Mouse (Mus musculus) forebrain, embryonic 16.5 days (tissue): Measurements from ENCODE around the gene Dstyk. TPM values are rescaled to one million over a fixed set of nuclear protein-coding genes. Genes with fewer than 3 reads are reported as not detected.

Experiments used
- ATAC-seq: fragments of 200-750 bp; cut with Nextera tagmentation; 2 replicates; pipeline ENCODE4 v1.8.0; 2017; ENCODE audit warnings: mild to moderate bottlenecking, moderate library complexity
- H3K27ac ChIP-seq: fragments of 300-500 bp; sonication (generic); 2 replicates; pipeline ENCODE4 v1.5.1; 2014; ENCODE audit warnings: low read length, control low read depth
- H3K27me3 ChIP-seq: fragments of 300-500 bp; sonication (generic); replicated peaks from 2 replicates; pipeline ENCODE4 v1.6.1; 2014; ENCODE audit warnings: low read length; ENCODE audit not compliant: control insufficient read depth, insufficient read depth
- H3K36me3 ChIP-seq: fragments of 300-500 bp; sonication (generic); 2 replicates; pipeline ENCODE4 v1.6.1; 2014; ENCODE audit not compliant: control insufficient read depth, insufficient read depth
- H3K4me1 ChIP-seq: fragments of 300-500 bp; sonication (generic); replicated peaks from 2 replicates; pipeline ENCODE4 v1.6.1; 2014; ENCODE audit warnings: low read length; ENCODE audit not compliant: control insufficient read depth, insufficient read depth
- H3K4me2 ChIP-seq: fragments of 300-500 bp; sonication (generic); 2 replicates; pipeline ENCODE4 v1.6.1; 2014; ENCODE audit warnings: mild to moderate bottlenecking, low read length, control low read depth
- H3K4me3 ChIP-seq: fragments of 300-500 bp; sonication (generic); replicated peaks from 2 replicates; pipeline ENCODE4 v1.5.1; 2014; ENCODE audit warnings: mild to moderate bottlenecking, low read length, control low read depth
- H3K9ac ChIP-seq: fragments of 300-500 bp; sonication (generic); replicated peaks from 2 replicates; pipeline ENCODE4 v1.6.1; 2014; ENCODE audit warnings: low read depth, low read length, control low read depth
- H3K9me3 ChIP-seq: fragments of 300-500 bp; sonication (generic); 2 replicates; pipeline ENCODE4 v1.6.1; 2016; ENCODE audit warnings: low read length; ENCODE audit not compliant: control insufficient read depth
- WGBS: fragments of 180-500 bp; shearing (Covaris S2); extraction: QIAGEN DNeasy Blood & Tissue Kit; methylation state at CpG from one replicate; pipeline ENCODE4 v1.1.7; 2014; 5-methylcytosine and 5-hydroxymethylcytosine counted together
- polyA plus RNA-seq: library from polyadenylated mRNA; unstranded; fragments of >200 nt; fragmentation: Nextera tagmentation; extraction: Ambion mirVana; gene quantifications from 2 replicates; pipeline ENCODE4 v1.2.1, GENCODE M21; 2015

The Dstyk gene
- polyA plus RNA-seq, 1 experiment from 2014 or later, result 13.1 TPM

GRCm38 (mm10) chr1:132476928-132477691 lies 59.8 kb downstream of the Dstyk start, which contains the start of gene Rbbp5:
Gene Rbbp5, plus strand, starts transcription at chr1:132477365.
- Histone ChIP-seq H3K4me2 (peak within 1 kb of the TSS; percentile 94), H3K9me3 (no peaks in the 10 kb centered on the region), H3K9ac (peak within 1 kb of the TSS; percentile 81), H3K4me1 (peaks cover 18% of the 10 kb centered on the region), H3K4me3 (peak within 1 kb of the TSS; percentile 80), H3K36me3 (no peaks in the 10 kb centered on the region), H3K27ac (peak within 1 kb of the TSS; percentile 68), H3K27me3 (no peaks in the 10 kb centered on the region)
- under 1% methylated on average over 43 of the region's 43 CpGs for WGBS
- peak; percentile 93 for ATAC-seq

GRCm38 (mm10) chr1:132479438-132479837 lies 62.1 kb downstream of the Dstyk start:
- no peak overlapping the region for H3K27ac ChIP-seq
- no peak overlapping the region for H3K4me3 ChIP-seq
- no peak overlapping the region for H3K9ac ChIP-seq
- no peaks in the 10 kb centered on the region for H3K36me3 ChIP-seq
- no peak for ATAC-seq
- H3K4me2 ChIP-seq, result no peak overlapping the region
- H3K27me3 ChIP-seq, result no peaks in the 10 kb centered on the region
- H3K4me1 ChIP-seq, result peaks cover 18% of the 10 kb centered on the region
- 84% methylated on average over 1 of the region's 1 CpGs for WGBS
- no peaks in the 10 kb centered on the region for H3K9me3 ChIP-seq

- no peak for ATAC-seq
- 87% methylated on average over 2 of the region's 2 CpGs for WGBS
Observed at GRCm38 (mm10) chr1:132481619-132482018, 64.3 kb downstream of the Dstyk start.

GRCm38 (mm10) chr1:132483234-132483633 lies 65.9 kb downstream of the Dstyk start:
- no peaks in the 10 kb centered on the region for H3K9me3 ChIP-seq
- no peaks in the 10 kb centered on the region for H3K27me3 ChIP-seq
- 89% methylated on average over 3 of the region's 3 CpGs for WGBS
- no peak overlapping the region for H3K27ac ChIP-seq
- no peak overlapping the region for H3K4me2 ChIP-seq
- H3K4me1 ChIP-seq, result peaks cover 8% of the 10 kb centered on the region
- peaks cover 6% of the 10 kb centered on the region for H3K36me3 ChIP-seq
- no peak overlapping the region for H3K4me3 ChIP-seq
- no peak overlapping the region for H3K9ac ChIP-seq
- ATAC-seq, result no peak

More at GRCm38 (mm10) chr1:132481619-132482018, 64.3 kb downstream of the Dstyk start:
- Histone ChIP-seq H3K27ac (no peak overlapping the region), H3K4me1 (peaks cover 13% of the 10 kb centered on the region), H3K4me3 (no peak overlapping the region), H3K9me3 (no peaks in the 10 kb centered on the region), H3K9ac (no peak overlapping the region), H3K27me3 (no peaks in the 10 kb centered on the region), H3K36me3 (no peaks in the 10 kb centered on the region), H3K4me2 (no peak overlapping the region)

- no peak for ATAC-seq
- H3K4me1 ChIP-seq, result peaks cover 3% of the 10 kb centered on the region
- H3K4me2 ChIP-seq, result no peak overlapping the region
- H3K4me3 ChIP-seq, result no peak overlapping the region
- H3K27ac ChIP-seq, result no peak overlapping the region
- no peaks in the 10 kb centered on the region for H3K9me3 ChIP-seq
- peaks cover 7% of the 10 kb centered on the region for H3K36me3 ChIP-seq
- no peaks in the 10 kb centered on the region for H3K27me3 ChIP-seq
- H3K9ac ChIP-seq, result no peak overlapping the region
- WGBS, result 86% methylated on average over 6 of the region's 6 CpGs
Observed at GRCm38 (mm10) chr1:132483759-132484158, 66.4 kb downstream of the Dstyk start.

GRCm38 (mm10) chr1:132500535-132500934 lies 83.2 kb downstream of the Dstyk start:
- peaks cover 36% of the 10 kb centered on the region for H3K36me3 ChIP-seq
- H3K27ac ChIP-seq, result no peak overlapping the region
- WGBS, result 81% methylated on average over 2 of the region's 2 CpGs
- ATAC-seq, result no peak
- H3K4me3 ChIP-seq, result no peak overlapping the region
- H3K9ac ChIP-seq, result no peak overlapping the region
- H3K9me3 ChIP-seq, result no peaks in the 10 kb centered on the region
- H3K27me3 ChIP-seq, result no peaks in the 10 kb centered on the region
- no peak overlapping the region for H3K4me2 ChIP-seq
- H3K4me1 ChIP-seq, result peaks cover 7% of the 10 kb centered on the region; the same call in 1 of the 2 replicates

- no peak overlapping the region for H3K4me2 ChIP-seq
- H3K27ac ChIP-seq, result peak overlapping the region; percentile 48
- no peak overlapping the region; the same call in 1 of the 2 replicates for H3K9ac ChIP-seq
- H3K36me3 ChIP-seq, result peaks cover 22% of the 10 kb centered on the region
- no peaks in the 10 kb centered on the region for H3K9me3 ChIP-seq
- 65% methylated on average over 5 of the region's 5 CpGs for WGBS
- ATAC-seq, result peak; percentile 74
- H3K27me3 ChIP-seq, result no peaks in the 10 kb centered on the region
- H3K4me1 ChIP-seq, result peaks cover 7% of the 10 kb centered on the region; the same call in 1 of the 2 replicates
- no peak overlapping the region for H3K4me3 ChIP-seq
Observed at GRCm38 (mm10) chr1:132505155-132505554, 87.8 kb downstream of the Dstyk start.

GRCm38 (mm10) chr1:132506058-132506457 lies 88.7 kb downstream of the Dstyk start, which contains the start of gene Tmem81:
Gene Tmem81, plus strand, starts transcription at chr1:132506230.
- ATAC-seq, result no peak
- WGBS, result 77% methylated on average over 7 of the region's 7 CpGs
- H3K36me3 ChIP-seq, result peaks cover 16% of the 10 kb centered on the region; the same call in 1 of the 2 replicates

GRCm38 (mm10) chr1:132506656-132507055 lies 89.3 kb downstream of the Dstyk start:
- H3K36me3 ChIP-seq, result peaks cover 13% of the 10 kb centered on the region; the same call in 1 of the 2 replicates
- H3K4me2 ChIP-seq, result no peak overlapping the region
- H3K4me3 ChIP-seq, result no peak overlapping the region
- no peak overlapping the region for H3K27ac ChIP-seq
- H3K9ac ChIP-seq, result no peak overlapping the region
- H3K9me3 ChIP-seq, result no peaks in the 10 kb centered on the region
- H3K27me3 ChIP-seq, result no peaks in the 10 kb centered on the region
- H3K4me1 ChIP-seq, result peaks cover 7% of the 10 kb centered on the region; the same call in 1 of the 2 replicates
- 93% methylated on average over 7 of the region's 7 CpGs for WGBS
- no peak for ATAC-seq

More at GRCm38 (mm10) chr1:132506058-132506457, 88.7 kb downstream of the Dstyk start, which contains the start of gene Tmem81:
- Histone ChIP-seq H3K9ac (no peak within 1 kb of the TSS; the same call in 1 of the 2 replicates), H3K4me2 (no peak within 1 kb of the TSS), H3K4me1 (peaks cover 7% of the 10 kb centered on the region; the same call in 1 of the 2 replicates), H3K27ac (peak within 1 kb of the TSS; percentile 48), H3K4me3 (no peak within 1 kb of the TSS), H3K27me3 (no peaks in the 10 kb centered on the region), H3K9me3 (no peaks in the 10 kb centered on the region)
